Mouse (Mus musculus): ENCODE measurements at regions not wholly inside any gene's neighbourhood (a gene's known extent, or its start where the extent isn't known, plus 50 kb on each side); places are given as distances from the start of the nearest gene placed in this dataset.

DNA sequence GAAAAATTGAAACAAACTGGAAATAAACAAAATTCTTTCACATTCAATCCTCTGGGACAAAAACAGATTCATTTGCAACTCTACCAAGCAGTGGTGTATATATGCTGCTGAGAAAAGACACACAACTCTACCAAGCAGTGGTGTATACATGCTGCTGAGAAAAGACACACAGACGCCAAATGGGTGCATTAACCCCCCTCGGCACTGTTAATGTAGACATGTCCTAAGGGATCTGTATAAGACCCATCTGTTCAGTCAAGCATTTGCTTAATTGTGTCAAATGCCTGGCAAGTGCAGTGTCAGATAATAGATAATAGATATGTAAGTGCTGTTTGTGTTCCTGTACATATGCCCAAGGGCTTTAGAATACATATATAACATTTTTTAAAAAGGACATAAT lies 1035.2 kb upstream of the B3galt2 start:
- Histone ChIP-seq H3K4me1 (replicated peaks; ENCODE audit: low read depth, low read length) (no peaks in the 10 kb centered on the region), H3K9me3 (ENCODE audit: low read length) (peaks cover 5% of the 10 kb centered on the region; the same call in 1 of the 2 replicates), H3K27me3 (ENCODE audit: insufficient read depth, low read length) (no peaks in the 10 kb centered on the region), H3K4me3 (replicated peaks; ENCODE audit: low read length) (no peak overlapping the region), H3K36me3 (ENCODE audit: insufficient read depth, low read length) (no peaks in the 10 kb centered on the region)
- TF ChIP-seq CTCF (conservative IDR thresholded peaks at IDR 0.05; ENCODE audit: low read length) (no peak), NANOG (IDR thresholded peaks at IDR 0.05; ENCODE audit: borderline replicate concordance, low read length) (no peak), POU5F1 (IDR thresholded peaks at IDR 0.05; ENCODE audit: borderline replicate concordance, low read length) (no peak)

DNA sequence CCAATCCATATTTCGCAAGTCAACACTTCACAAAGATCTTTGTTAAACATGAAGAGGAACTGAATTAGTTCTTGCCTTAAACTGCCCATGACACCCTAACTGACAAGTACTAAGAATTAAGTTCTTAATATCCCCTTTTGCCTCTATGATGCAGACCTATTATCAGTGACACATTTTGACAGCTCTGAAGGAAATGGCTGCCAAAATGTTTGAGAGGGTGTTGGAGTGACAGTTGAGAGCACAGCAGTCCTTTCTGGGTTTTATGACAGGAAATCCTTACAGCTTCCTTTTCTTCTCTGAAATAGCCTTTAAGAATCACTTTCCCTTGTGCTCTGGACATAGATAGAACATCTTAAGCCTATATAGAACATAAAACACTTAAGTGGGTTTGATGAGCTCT lies 1034.4 kb upstream of the B3galt2 start:
- no peak overlapping the region for H3K4me3 ChIP-seq (replicated peaks; ENCODE audit: low read length)
- TF ChIP-seq NANOG (IDR thresholded peaks at IDR 0.05; ENCODE audit: borderline replicate concordance, low read length): no peak
- TF ChIP-seq CTCF (conservative IDR thresholded peaks at IDR 0.05; ENCODE audit: low read length): no peak
- TF ChIP-seq POU5F1 (IDR thresholded peaks at IDR 0.05; ENCODE audit: borderline replicate concordance, low read length): no peak
- peaks cover 13% of the 10 kb centered on the region for H3K9me3 ChIP-seq (ENCODE audit: low read length)
- no peaks in the 10 kb centered on the region for H3K27me3 ChIP-seq (ENCODE audit: insufficient read depth, low read length)
- no peaks in the 10 kb centered on the region for H3K36me3 ChIP-seq (ENCODE audit: insufficient read depth, low read length)
- H3K4me1 ChIP-seq (replicated peaks; ENCODE audit: low read depth, low read length): no peaks in the 10 kb centered on the region

DNA sequence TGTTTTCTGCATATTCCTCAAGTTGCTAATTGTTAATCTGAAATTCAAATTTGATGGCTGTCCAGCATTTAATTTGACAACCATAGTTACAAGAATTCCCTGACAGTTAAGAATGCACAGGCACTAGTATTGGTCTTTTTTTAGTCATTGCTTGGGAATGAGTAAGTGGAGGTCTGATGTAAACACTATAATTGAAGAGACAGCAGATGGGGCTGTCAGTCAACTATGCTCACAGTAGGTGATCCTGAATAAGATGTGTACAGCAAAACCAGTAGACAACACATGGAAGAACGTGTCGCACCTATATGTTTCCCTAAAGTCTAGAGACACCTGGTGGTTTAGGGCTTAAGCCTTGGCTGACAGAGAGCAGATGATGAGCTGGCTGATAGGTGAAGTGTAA lies 1019.0 kb upstream of the B3galt2 start:
- Histone ChIP-seq H3K9me3 (ENCODE audit: low read length) (peaks cover 8% of the 10 kb centered on the region), H3K36me3 (ENCODE audit: insufficient read depth, low read length) (no peaks in the 10 kb centered on the region), H3K27me3 (ENCODE audit: insufficient read depth, low read length) (no peaks in the 10 kb centered on the region), H3K4me3 (replicated peaks; ENCODE audit: low read length) (no peak overlapping the region), H3K4me1 (replicated peaks; ENCODE audit: low read depth, low read length) (no peaks in the 10 kb centered on the region)
- no peak for TF ChIP-seq CTCF (conservative IDR thresholded peaks at IDR 0.05; ENCODE audit: low read length)
- TF ChIP-seq POU5F1 (IDR thresholded peaks at IDR 0.05; ENCODE audit: borderline replicate concordance, low read length): no peak
- no peak for TF ChIP-seq NANOG (IDR thresholded peaks at IDR 0.05; ENCODE audit: borderline replicate concordance, low read length)

DNA sequence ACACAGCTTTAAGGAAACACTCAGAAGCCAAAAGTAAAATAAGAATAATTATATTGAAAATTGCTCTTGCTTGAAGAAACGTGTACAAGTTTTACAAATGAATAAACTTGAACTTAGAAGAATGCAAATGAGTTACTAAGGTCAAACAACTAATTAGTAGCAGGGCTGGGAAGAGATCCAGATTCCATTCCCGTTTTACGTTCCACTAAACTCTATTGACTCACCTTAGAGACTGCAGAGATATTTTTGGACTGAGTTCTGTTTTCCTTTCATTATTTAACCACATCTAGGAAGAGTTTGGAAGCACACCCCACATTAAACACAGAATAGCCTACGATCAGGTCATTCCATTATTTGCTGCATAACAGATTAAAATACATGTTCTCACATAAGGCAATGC lies 1016.2 kb upstream of the B3galt2 start:
- Histone ChIP-seq H3K4me3 (replicated peaks; ENCODE audit: low read length) (no peak overlapping the region), H3K36me3 (ENCODE audit: insufficient read depth, low read length) (no peaks in the 10 kb centered on the region), H3K4me1 (replicated peaks; ENCODE audit: low read depth, low read length) (no peaks in the 10 kb centered on the region), H3K9me3 (ENCODE audit: low read length) (no peaks in the 10 kb centered on the region), H3K27me3 (ENCODE audit: insufficient read depth, low read length) (no peaks in the 10 kb centered on the region)
- TF ChIP-seq POU5F1 (IDR thresholded peaks at IDR 0.05; ENCODE audit: borderline replicate concordance, low read length) (no peak), CTCF (conservative IDR thresholded peaks at IDR 0.05; ENCODE audit: low read length) (no peak), NANOG (IDR thresholded peaks at IDR 0.05; ENCODE audit: borderline replicate concordance, low read length) (no peak)

DNA sequence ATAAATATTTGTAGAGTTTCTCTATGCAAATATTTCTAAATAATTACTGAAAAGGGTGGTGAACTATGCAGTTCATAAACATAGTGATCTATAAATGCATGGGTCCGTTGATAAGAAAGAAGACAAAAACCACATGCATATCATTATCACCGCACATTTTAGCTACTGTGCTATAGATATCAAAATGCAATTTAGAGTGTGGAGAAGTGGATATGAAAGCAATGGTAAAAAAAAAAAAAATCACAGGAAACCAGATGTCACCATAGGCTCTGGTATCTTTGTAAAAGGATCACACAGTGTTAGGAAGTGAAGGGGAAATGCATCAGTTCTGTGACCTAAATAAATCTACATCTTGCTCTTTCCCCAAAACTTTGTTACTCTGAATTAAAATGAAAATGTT lies 985.2 kb upstream of the B3galt2 start:
- no peak for TF ChIP-seq CTCF (conservative IDR thresholded peaks at IDR 0.05; ENCODE audit: low read length)
- TF ChIP-seq POU5F1 (IDR thresholded peaks at IDR 0.05; ENCODE audit: borderline replicate concordance, low read length): no peak
- no peak for TF ChIP-seq NANOG (IDR thresholded peaks at IDR 0.05; ENCODE audit: borderline replicate concordance, low read length)
- H3K4me3 ChIP-seq (replicated peaks; ENCODE audit: low read length): no peak overlapping the region
- peaks cover 34% of the 10 kb centered on the region for H3K9me3 ChIP-seq (ENCODE audit: low read length)
- H3K4me1 ChIP-seq (replicated peaks; ENCODE audit: low read depth, low read length): no peaks in the 10 kb centered on the region
- no peaks in the 10 kb centered on the region for H3K36me3 ChIP-seq (ENCODE audit: insufficient read depth, low read length)
- no peaks in the 10 kb centered on the region for H3K27me3 ChIP-seq (ENCODE audit: insufficient read depth, low read length)

DNA sequence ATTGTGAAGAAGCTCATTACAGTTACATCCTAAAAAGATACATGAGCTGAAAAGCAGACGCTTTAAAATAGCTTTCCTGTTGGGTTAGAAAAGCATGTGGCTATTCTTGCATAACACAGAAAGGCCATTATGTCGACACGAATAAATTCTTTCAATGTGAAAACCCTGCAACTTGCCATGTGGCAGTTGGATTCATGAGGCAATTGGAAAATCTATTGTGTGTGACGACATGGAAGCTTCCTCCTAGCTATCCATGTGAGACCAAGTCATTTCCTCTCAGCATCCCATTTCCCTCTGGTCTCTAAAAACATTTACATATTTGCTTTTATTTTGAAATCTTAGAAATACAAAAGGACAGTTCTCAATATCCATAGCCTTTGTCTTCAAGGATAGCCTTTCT lies 975.2 kb upstream of the B3galt2 start:
- Histone ChIP-seq H3K4me1 (replicated peaks; ENCODE audit: low read depth, low read length) (no peaks in the 10 kb centered on the region), H3K9me3 (ENCODE audit: low read length) (peaks cover 3% of the 10 kb centered on the region; the same call in 1 of the 2 replicates), H3K4me3 (replicated peaks; ENCODE audit: low read length) (no peak overlapping the region), H3K27me3 (ENCODE audit: insufficient read depth, low read length) (no peaks in the 10 kb centered on the region), H3K36me3 (ENCODE audit: insufficient read depth, low read length) (no peaks in the 10 kb centered on the region)
- no peak for TF ChIP-seq POU5F1 (IDR thresholded peaks at IDR 0.05; ENCODE audit: borderline replicate concordance, low read length)
- no peak for TF ChIP-seq CTCF (conservative IDR thresholded peaks at IDR 0.05; ENCODE audit: low read length)
- no peak for TF ChIP-seq NANOG (IDR thresholded peaks at IDR 0.05; ENCODE audit: borderline replicate concordance, low read length)

DNA sequence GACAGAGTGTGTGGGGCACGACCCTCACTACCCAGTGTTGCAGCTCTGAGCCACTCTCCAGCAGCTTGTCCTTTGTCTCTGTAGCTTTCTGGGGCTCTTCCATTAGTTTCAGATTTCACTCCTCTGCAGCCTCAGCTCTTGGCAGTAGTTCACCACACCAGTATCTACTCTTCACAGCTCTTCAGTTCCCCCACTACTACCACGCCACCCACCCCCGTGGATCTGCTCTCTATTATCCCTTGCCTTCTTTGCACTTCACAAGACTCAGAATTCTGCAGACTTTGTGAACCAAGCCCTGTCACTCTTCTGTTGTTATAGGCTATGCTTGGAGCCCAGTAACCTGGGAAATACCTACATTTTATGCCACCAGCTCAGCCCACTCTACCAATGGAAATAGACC lies 960.5 kb upstream of the B3galt2 start:
- Histone ChIP-seq H3K36me3 (ENCODE audit: insufficient read depth, low read length) (no peaks in the 10 kb centered on the region), H3K4me1 (replicated peaks; ENCODE audit: low read depth, low read length) (no peaks in the 10 kb centered on the region), H3K27me3 (ENCODE audit: insufficient read depth, low read length) (no peaks in the 10 kb centered on the region), H3K9me3 (ENCODE audit: low read length) (no peaks in the 10 kb centered on the region), H3K4me3 (replicated peaks; ENCODE audit: low read length) (no peak overlapping the region)
- TF ChIP-seq NANOG (IDR thresholded peaks at IDR 0.05; ENCODE audit: borderline replicate concordance, low read length) (no peak), CTCF (conservative IDR thresholded peaks at IDR 0.05; ENCODE audit: low read length) (no peak), POU5F1 (IDR thresholded peaks at IDR 0.05; ENCODE audit: borderline replicate concordance, low read length) (no peak)

DNA sequence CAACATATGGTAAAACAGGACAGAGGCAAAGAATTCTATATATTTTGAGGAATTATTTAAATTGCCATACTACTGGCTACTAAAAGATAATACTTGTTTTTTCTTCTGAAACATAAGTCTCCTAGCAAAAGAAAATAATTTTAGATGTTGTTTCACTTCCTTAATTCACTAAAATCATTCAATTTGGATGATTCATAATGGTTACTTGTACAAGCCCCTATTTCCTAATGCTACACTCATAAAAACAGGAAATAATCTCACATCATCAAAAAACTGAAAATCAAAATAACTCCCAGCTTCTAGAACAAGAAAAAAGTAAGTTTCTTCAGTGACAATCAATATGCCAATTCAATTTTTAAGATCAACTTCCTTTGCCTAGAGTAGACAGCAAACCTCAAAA lies 951.6 kb upstream of the B3galt2 start:
- no peaks in the 10 kb centered on the region for H3K9me3 ChIP-seq (ENCODE audit: low read length)
- H3K4me3 ChIP-seq (replicated peaks; ENCODE audit: low read length): no peak overlapping the region
- TF ChIP-seq NANOG (IDR thresholded peaks at IDR 0.05; ENCODE audit: borderline replicate concordance, low read length): no peak
- no peak for TF ChIP-seq CTCF (conservative IDR thresholded peaks at IDR 0.05; ENCODE audit: low read length)
- no peak for TF ChIP-seq POU5F1 (IDR thresholded peaks at IDR 0.05; ENCODE audit: borderline replicate concordance, low read length)
- H3K36me3 ChIP-seq (ENCODE audit: insufficient read depth, low read length): no peaks in the 10 kb centered on the region
- no peaks in the 10 kb centered on the region for H3K27me3 ChIP-seq (ENCODE audit: insufficient read depth, low read length)
- no peaks in the 10 kb centered on the region for H3K4me1 ChIP-seq (replicated peaks; ENCODE audit: low read depth, low read length)

DNA sequence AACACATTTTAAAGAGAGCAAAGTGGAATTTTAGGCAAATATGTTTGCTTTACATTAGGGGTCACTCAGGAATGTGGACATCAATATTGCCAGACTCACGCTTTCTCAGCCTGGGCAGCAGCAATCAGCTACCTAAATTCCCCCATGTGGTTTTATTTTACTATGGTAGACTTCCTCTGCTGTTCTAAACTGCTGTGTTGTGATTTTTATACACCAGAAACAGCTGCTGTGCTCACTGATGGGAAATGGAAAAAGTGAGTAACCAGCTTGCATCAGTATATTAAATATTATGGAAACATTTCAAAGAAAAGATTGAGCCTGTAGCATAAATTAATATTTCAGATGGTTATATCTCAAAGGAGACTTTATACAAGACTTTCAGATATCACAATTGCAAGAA lies 945.3 kb upstream of the B3galt2 start:
- no peaks in the 10 kb centered on the region for H3K36me3 ChIP-seq (ENCODE audit: insufficient read depth, low read length)
- no peaks in the 10 kb centered on the region for H3K27me3 ChIP-seq (ENCODE audit: insufficient read depth, low read length)
- H3K4me1 ChIP-seq (replicated peaks; ENCODE audit: low read depth, low read length): no peaks in the 10 kb centered on the region
- TF ChIP-seq POU5F1 (IDR thresholded peaks at IDR 0.05; ENCODE audit: borderline replicate concordance, low read length): no peak
- no peak for TF ChIP-seq NANOG (IDR thresholded peaks at IDR 0.05; ENCODE audit: borderline replicate concordance, low read length)
- no peak for TF ChIP-seq CTCF (conservative IDR thresholded peaks at IDR 0.05; ENCODE audit: low read length)
- H3K4me3 ChIP-seq (replicated peaks; ENCODE audit: low read length): no peak overlapping the region
- H3K9me3 ChIP-seq (ENCODE audit: low read length): no peaks in the 10 kb centered on the region

Data from E14TG2a.4 (cell line).